Mouse (Mus musculus) heart, postnatal 25 days (tissue): Measurements from ENCODE around the gene Lztr1. TPM values are rescaled to one million over a fixed set of nuclear protein-coding genes. Genes with fewer than 3 reads are reported as not detected.
"Not testable (repeated sequence)": the region's sequence is repeated elsewhere in the genome, so short reads cannot be mapped to it uniquely, and the experiment has no call there.

Experiments used
- DNase-seq: peaks from one replicate; pipeline ENCODE4 v3.0.0; 2022; ENCODE audit warnings: low spot score
- intact Hi-C: fragments of 180-260 bp; cut with DNase I; formaldehyde crosslinking; loops from one replicate; pipeline ENCODE4 v1.15.1; 2025
- total RNA-seq, 2 experiments: library from RNA; stranded (reverse); gene quantifications; 2 replicates each; pipeline ENCODE4 v1.2.3; 2021

The Lztr1 gene
- total RNA-seq, 2 experiments from 2014 or later, result 34.3 to 35.0 TPM

DNA sequence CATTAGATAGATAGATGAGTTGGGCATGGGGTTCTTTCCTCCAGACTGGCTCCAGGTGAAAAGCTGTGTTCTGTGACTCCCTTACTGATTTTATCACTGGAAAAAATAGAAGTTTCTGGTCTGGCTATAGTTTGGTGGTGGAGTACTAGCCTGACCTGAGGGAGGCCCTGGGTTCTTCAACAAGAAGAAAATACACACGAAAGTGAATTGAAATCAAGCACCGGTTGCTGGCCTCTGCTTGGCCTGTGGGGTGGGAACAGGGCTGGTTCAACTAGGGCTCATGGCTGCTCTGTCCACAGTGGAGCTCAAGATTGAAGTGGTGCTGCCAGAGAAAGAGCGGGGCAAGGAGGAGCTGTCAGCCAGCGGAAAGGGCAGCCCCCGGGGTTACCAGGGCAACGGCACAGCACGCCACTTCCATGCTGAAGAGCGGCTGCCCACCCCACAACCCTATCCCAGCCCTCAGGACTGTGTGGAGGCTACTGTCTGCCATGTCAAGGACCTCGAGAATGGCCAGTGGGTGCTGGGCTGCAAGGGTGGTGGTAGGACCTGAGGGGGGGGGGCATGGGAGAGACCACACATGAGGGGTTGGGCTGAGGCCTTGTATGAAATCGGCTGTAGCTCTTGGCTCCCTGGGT is 9.1 kb upstream of the Lztr1 start:
- intact Hi-C loops, result no loop called here
- DNase-seq, result no peak

DNA sequence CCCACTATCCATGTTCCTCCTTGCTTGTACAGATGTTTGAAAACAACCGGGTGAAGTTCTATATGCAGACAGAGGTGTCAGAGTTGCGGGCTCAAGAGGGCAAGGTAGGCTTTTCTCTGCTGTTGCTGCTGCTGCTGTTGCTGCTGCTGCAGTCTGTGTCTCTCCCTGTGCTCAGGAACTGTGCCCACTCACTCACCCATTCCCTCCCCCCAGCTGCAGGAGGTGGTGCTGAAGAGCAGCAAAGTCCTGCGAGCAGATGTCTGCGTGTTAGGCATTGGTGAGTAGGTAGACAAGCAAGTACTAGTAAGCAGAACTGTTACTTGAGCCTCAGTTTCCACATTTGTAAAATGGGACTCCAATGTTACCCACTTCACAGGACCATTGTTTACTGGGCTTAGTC is 5.8 kb upstream of the Lztr1 start:
- DNase-seq, result no peak
- intact Hi-C loops, result no loop called here

DNA sequence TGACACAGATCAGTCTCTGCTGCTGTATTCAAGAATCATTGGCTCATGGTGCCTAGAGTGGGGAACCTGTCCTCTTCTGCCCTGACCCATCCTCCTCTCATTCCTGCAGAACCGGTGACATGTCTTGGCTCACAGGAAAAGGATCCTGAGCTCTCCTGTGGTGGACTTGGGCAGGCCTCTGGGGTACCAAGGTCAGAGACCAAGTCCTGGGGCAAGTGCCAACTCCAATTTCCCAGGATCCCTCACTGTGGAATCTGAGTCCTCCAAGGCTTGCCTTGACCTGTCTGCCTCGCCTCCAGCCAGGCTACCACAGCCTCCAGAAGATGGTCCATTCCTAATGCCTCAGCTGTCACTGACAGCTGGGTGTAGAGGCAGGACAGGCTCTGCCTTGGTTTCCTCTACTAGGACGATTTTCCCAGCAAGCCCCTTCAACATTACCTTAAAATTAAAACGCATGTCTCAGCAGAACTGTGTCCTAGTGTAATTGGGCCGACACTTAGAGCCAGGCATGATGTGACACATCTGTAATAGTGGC is 1.4 kb upstream of the Lztr1 start:
- intact Hi-C loops, result loop anchor here (5.0 kb wide), 1 partner anchor 55 kb away; the partner anchor contains the start of gene Crkl
- no peak for DNase-seq

DNA sequence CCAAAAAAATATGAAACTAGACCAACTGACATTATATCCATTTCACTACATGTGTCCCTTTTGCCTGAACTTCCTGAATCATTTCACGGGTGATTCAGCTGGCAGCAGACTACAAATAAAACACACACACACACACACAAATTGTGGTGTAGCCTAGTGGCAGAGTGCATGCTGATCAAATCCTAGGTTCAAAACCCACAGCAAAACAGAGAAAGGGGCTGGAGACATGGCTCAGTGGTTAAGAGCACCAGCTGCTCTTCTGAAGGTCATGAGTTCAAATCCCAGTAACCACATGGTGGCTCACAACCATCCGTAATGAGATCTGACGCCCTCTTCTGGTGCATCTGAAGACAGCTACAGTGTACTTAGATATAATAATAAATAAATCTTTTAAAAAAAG is 457 bp upstream of the Lztr1 start:
- intact Hi-C loops, result loop anchor here (5.0 kb wide), 1 partner anchor 56 kb away; the partner anchor contains the start of gene Crkl
- not testable (repeated sequence) for DNase-seq

DNA sequence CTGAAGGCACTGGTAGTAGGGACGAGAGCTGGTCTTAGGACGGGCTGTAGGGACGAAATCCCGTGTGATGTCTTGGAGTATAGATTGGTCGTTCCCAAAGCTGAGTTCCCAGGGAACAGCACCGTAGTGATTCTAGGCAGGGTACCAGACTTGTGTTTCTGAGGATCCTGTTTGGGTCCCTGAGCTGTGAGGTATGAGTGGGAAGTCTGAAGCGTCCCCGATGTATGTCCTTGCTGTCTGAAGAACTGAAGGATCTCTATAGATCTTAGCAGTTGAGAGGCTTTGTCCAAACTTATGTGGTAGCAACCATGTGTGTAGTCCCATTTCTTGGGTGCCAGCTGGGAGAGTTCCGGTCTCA is 731 bp downstream of the Lztr1 start:
- DNase-seq, result no peak
- intact Hi-C loops, result loop anchor here (5.0 kb wide), 1 partner anchor 57 kb away; the partner anchor contains the start of gene Crkl

DNA sequence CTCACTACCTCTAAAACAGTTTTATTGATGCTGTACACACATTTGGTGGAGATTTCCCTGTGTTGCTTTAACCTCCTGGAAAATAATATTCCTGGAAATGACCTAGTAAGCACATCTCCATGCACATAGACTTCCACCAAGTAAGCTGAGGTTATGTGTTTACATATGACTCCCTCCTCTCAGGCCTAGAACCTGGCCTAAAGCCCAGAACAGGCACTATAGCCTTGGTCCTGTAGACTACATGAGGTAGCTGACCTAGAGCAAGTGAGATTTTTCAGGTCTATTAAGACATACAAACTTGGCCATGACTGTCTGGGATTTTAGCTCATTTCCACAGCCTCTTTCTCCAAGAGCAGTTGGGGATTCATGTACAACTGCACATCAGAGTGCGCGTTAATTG is 1.7 kb downstream of the Lztr1 start:
- no peak for DNase-seq
- intact Hi-C loops, result loop anchor here (1.0 kb wide), 1 partner anchor 20 kb away; no protein-coding TSS in a partner anchor

DNA sequence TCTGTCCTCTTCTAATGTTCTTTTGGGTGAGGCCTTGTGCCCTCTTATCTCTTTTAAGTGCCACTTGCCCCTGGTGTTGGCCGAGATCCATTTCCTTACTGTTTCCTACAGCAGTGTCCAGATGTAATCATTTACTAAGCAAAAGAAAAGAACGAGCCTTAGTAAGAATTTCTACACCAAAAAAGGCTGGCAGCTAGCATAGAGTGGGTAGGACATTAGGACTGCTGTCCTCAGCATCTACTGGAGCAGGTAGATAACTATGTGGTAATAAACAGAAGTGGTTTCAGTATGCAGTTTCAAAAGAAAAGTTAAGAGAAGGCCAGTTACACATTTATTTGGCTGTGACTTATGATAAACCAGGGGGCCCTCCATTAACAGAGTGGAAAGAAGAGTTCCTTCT is 2.2 kb downstream of the Lztr1 start:
- DNase-seq, result no peak
- intact Hi-C loops, result loop anchor here (1.0 kb wide), 1 partner anchor 20 kb away; no protein-coding TSS in a partner anchor

DNA sequence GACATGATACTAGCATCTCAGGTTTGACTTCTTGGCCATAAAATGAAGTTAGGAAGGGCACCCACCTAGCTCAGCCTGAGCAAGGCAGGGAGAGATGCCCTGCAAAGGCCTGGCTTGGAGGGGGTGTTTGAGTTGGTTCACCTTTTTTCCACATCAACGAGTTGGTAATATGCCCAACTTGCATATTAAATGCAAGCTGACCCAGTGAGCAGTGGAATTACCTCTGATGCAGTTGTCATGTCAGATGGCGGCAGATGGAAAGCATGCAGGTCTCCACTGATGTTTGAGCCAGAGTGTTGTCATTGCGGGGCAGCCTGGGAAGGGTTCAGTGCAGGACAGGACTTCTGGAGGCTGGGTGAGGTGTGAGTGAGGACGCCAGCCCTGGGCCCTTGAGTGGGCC is 2.9 kb downstream of the Lztr1 start:
- DNase-seq, result no peak
- intact Hi-C loops, result no loop called here

DNA sequence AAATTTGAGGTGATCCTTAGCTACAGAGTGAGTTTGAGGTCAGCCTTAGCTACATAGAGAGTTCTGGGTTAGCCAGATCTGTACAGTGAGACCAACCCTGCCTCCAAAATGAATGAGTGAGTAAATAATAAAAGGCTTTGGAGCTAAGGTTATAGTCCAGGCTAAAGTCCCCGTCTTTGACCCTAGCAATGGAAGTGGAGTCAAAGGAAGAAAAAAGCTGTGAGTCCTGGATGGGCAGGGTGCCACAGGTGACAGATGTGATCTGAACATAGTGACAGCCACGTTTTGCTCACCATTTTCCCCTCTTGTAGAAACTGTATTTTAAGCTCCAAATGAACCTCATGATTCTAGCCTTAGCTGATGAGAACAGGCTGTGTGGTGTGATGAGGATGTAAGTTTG is 10.4 kb downstream of the Lztr1 start:
- intact Hi-C loops, result no loop called here
- no peak for DNase-seq

DNA sequence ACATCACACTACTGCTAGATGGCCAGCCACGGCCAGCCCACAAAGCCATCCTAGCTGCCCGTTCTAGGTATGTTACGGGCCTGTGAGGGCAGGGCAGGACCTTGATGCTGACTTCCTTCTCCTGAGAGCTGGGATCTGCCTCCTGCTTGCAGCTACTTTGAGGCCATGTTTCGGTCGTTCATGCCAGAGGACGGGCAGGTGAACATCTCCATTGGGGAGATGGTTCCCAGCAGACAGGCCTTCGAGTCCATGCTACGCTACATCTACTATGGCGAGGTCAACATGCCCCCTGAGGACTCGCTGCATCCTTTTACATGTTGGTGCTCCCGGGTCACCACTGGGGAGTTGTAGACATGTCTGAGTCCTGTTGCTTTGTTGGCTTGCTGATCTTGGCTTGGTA is 15.7 kb downstream of the Lztr1 start:
- DNase-seq, result no peak

DNA sequence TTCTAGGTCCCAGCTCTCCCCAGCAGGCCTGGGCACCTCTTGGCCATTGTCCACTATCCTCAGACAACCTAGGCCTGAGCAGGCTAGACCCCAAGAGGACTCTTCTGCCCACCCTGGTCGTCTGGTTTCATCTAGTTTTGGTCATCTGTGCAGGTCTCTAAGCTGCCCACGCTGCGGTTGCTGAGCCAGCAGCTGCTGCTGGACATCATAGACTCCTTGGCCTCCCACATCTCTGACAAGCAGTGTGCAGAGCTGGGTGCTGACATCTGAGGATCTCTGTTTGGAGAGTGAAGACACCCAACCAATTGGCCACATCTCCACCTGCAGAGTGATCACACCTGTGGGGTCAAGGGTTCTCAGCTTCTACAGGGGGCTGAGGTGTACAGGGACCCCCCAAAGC is 17.0 kb downstream of the Lztr1 start:
- no peak for DNase-seq
- intact Hi-C loops, result no loop called here

More for the DNA sequence above, 15.7 kb downstream of the Lztr1 start:
- intact Hi-C loops, result no loop called here

DNA sequence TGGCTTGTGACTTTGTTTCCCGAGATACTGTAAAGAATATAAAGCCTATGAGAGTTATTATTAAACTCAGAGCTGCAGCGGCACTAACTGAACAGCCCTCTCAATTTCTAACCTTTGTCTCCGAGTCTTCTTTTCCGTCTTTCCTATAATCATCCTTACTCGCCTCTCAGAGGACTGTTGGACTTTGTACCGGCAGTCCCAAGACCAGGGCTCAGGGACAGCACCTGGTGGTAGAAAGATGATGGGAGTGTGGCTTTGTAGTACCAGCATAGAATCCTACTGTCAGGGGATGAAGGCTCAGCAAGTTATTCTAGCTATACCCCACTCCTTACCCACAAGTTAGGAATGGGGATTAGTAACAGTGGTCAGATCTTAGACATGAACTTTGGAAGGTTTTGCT is 17.7 kb downstream of the Lztr1 start:
- intact Hi-C loops, result no loop called here
- DNase-seq, result no peak

DNA sequence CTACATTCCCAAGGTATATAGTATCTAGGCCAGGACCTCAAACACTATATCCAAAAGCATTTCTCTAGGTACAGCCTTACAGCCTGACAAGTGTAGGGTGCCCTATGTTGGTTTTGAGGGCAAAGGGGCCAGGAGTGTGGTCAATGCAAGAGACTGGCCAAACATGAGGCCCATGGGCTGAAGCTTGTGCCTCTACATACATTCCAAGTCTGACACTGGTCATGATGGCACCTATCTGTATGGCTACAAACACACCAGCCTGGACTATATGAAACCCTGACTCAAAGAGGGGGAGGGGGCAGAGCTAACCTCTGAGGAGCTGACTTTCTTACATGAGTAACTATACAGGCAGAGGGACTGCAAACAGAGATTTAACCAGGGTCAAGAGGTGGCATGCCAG is 19.1 kb downstream of the Lztr1 start:
- DNase-seq, result no peak
- intact Hi-C loops, result no loop called here

DNA sequence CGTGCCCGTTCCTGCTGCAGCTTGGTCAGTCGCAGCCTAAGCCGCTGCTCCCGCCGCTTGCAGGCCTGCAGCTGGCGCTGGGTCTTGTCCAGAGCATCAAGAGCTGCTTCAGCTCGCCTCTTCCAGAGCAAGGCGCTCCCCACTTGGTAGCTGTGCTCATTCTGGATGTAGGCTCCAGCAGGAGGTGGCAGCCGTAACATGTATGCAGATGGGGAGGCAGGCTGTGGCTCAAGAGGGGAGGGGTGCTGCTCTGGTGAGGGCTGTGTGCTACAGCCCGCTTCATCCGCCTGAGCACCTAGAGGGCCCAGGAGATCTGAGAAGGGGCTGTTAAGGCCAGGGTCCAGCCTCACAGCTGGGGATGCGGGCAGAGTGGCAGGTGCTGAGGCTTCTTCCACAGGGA is 19.8 kb downstream of the Lztr1 start:
- intact Hi-C loops, result no loop called here
- DNase-seq, result no peak

DNA sequence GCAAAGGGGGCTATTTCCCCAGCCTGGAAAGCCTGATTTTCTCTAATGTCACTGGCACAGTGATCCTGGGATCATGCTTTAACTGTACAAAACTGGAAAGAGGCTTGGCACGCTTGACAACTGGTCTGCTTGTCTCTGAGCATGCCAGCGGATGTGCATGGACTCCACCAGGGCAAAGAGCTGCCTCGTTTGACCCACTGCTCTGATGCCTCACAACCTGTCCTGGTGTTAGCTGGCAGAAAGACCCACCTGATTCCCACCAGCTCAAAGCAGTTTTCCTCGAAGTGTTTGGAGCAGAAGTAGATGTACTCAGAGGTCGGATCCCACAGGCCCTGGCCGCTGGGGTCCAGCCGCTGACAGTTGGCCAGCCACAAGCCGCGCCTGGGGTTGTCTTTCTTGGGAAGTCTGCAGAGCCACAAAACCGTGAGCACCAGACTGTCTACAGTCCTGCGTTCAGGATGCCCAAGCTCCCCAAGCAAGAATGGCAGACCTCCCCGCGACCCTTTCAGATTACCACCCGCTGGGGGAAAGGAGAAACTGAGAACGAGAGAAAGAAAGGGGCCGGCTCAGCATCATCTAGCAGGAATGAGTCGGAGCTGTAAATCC is 21.6 kb downstream of the Lztr1 start:
- no peak for DNase-seq

DNA sequence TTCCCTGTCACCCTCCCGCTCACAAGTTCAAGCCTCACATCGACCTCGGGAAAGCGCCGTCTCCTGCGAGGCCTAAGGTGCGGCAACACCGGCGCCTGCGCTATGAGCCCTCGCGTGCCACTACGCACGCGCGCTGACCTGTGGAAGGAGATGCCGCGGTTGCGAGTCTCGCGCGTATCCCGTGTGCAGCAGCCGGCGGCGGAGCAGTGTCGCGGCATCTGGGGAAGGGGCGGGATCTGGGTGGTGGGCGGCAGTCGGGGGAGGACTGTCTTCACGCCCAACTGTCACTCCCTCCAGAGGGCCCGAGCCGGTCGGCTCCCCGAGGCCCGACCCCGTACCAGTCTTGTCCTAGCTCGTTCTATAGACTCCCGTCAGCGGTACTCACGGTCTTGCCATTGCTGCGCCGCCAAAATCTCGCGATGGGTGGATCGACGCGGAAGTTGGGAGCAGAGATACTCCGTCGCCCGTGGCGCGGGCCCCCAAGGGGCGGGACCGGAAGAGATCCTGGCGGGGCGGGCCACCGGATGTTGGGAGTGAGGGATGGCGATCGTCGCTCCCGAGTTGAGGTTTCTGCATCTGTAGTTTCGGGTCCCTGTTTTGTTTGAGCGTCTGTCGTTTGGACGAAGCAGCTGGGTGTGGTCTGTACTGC is 22.3 kb downstream of the Lztr1 start, which contains the start of gene Thap7:
Thap7 (minus strand) TSS at position 497 of the 649 bp plus-strand sequence.
- peak; percentile 92 for DNase-seq
- intact Hi-C loops, result loop anchor here (1.0 to 2.0 kb wide), 2 partner anchors 20 to 128 kb away; no protein-coding TSS in a partner anchor

More for the DNA sequence above, 21.6 kb downstream of the Lztr1 start:
- intact Hi-C loops, result loop anchor here (1.0 to 2.0 kb wide), 2 partner anchors 20 to 127 kb away; no protein-coding TSS in a partner anchor

DNA sequence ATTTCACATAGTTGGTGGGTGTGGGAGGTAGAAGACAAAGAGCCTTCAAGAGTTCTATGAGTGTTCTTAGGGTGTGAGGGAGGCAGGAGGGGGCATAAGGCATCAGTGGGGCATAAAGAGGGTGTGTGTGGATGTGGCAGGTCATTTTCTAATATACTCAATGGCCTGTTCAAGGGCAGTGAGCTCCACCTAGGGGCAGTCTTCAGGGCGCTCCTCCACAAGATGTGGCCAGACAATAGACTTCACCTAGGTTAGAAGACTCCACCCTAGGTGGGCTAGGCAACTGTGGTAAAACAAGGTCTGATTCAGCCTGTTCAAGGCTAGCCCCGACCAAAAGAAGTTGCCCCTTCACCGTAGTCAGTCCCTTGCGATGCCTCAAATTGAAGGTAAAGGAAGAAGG is 23.8 kb downstream of the Lztr1 start:
- intact Hi-C loops, result no loop called here
- no peak for DNase-seq

DNA sequence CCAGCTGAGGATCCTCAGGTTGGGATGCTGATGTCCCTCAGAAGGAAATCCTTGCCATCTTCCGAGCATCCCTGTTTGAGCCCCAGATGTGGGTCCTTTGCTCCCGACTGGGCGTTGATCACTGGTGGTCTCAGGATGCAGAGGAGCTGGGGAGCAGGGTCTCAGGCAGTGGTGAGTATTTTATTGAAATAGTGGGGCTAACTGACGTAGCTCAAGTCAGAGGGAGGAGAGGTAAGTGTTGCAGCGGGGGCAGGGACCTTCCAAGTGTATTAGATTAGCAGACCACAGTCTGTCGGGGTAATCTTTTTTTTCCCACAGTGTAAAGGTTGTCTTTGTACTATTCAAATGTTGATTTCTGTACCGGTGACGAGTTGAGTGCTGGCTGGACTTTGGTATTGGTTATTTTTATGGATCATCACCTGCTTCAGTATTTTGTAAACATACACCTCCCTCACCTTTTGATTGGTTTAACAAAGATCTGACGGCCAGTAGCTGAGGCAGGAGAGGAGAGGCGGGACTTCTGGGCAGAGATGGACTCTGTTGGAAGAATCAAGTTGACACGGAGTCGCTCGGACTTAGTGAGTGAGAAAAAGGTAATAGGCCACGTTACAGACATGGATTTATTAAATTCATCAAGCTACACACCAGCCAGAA is 24.3 kb downstream of the Lztr1 start:
- no peak for DNase-seq
- intact Hi-C loops, result no loop called here

DNA sequence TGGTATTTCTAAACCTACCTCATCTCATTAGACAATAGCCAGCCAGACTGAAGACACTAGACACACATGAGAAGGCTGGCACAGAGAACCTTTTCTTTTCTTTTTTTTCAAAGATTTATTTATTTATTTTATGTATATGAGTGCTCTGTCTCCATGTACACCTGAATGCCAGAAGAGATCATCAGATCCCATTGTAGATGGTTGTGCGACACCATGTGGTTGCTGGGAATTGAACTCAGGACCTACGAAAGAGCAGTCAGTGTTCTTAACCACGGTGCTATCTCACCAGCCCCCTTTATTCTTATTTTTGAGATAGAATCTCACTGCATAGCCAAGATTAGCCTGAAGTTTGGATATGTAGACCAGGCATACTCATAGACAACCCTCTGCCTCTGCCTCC is 28.1 kb downstream of the Lztr1 start:
- DNase-seq, result no peak
- intact Hi-C loops, result no loop called here

DNA sequence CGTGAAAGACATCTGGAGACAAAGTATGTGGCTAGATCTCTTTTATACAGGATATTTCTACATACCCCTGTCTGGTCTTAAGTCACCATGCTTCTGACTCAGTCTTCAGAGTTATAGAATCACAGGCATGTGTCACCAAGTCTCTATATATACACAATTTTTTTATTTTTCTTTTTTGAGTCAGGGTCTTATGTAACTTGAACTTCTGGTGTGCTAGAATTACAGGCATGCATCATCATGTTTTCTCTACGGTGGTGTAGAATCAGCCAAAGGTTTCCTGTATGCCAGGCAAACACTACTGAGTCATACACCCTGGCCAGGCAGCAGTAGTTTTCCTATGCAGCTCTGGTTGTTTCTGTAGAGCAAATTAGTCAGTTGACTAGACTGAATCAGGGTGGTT is 34.1 kb downstream of the Lztr1 start:
- DNase-seq, result no peak
- intact Hi-C loops, result no loop called here
